Mouse (Mus musculus) lung, adult 2 months (tissue): ENCODE results near the gene Tacc2.

Experiments used
- CTCF ChIP-seq: fragments of 200-500 bp; IDR thresholded peaks from 2 replicates; pipeline ENCODE4 v1.5.1; 2011; ENCODE audit warnings: mild to moderate bottlenecking, low read length, control low read depth; ENCODE audit not compliant: insufficient read depth
- POLR2A ChIP-seq: fragments of 200-500 bp; IDR thresholded peaks from 2 replicates; pipeline ENCODE4 v1.6.1; 2011; ENCODE audit warnings: low read depth, mild to moderate bottlenecking, control low read depth, low read length, borderline replicate concordance; ENCODE audit errors: extremely low read depth

DNA sequence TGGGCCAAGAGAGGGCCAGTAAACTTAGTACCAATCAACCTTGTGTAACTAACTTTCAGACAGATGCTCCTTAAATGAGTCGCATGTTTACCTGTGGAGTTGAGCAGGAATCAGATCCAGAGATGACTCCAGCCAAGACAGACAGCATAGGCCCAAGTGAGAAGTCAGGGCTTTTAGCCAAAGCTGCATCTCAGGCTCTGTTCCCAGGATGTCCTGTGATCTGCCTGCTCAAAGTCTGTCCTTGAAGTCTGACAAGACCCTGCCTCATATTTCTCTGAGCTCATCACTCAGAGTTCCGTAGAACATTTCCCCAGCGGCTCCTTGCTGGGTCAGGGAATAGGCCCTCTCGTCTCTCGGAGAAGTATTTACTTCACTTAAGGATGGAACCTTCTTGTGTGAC is 73.4 kb downstream of the Tacc2 start:
- TF ChIP-seq CTCF, result no peak
- TF ChIP-seq POLR2A, result no peak
